Mouse (Mus musculus): ENCODE data around the gene Ankrd13d. TPM values are rescaled to one million over a fixed set of nuclear protein-coding genes. Genes with fewer than 3 reads are reported as not detected.

Gene Ankrd13d
- polyA plus RNA-seq, 2 experiments = 11.5 to 25.2 TPM

DNA sequence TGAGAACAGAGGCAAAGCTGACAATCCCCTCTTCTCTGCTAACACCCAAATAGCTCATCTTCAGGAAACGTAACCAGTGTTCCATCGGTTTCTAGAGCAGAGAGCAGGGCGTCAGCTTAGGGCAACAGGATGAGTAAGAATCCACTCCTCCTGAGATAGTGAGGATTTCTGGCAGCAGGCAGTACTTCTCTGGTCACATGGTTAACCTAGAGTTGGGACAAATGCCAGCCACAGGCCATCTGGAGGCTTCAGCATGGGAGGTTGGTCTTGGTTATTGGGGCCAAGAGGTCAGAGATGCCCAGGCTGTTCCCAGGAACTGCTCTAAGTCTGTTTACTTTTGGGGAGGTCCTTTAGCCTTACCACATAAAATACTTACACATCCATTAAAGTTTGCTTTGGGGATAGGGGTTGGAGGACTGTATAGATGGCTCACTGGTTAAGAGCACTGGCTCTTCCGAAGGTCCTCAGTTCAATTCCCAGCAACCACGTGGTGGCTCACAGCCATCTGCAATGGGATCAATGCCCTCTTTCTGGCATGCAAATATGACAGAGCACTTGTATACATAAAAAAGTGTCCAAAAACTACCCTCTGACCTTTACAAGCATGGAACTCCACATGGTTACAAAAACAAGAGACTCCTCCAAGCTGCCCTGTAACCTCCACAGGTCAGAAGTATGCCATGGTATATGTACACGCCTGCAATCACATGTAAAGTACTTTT lies 32.4 kb upstream of the Ankrd13d start:
- H3K4me2 ChIP-seq (replicated peaks; ENCODE audit: low read depth, low read length, severe bottlenecking) = no peak overlapping the region
- H3K4me3 ChIP-seq (replicated peaks; ENCODE audit: low read length) = no peak overlapping the region
- 73% methylated on average over 6 of the region's 6 CpGs for WGBS
- ATAC-seq (ENCODE audit: low FRiP score, low read depth) (no peak), DNase-seq (ENCODE audit: low spot score) (no peak)
- H3K9ac ChIP-seq (ENCODE audit: low read depth, low read length, severe bottlenecking) = no peak overlapping the region
- no peak for TF ChIP-seq POLR2A (IDR thresholded peaks at IDR 0.05; ENCODE audit: borderline replicate concordance, extremely low read depth, insufficient read depth, insufficient read length)
- H3K9me3 ChIP-seq (ENCODE audit: control insufficient read depth, low read length) = no peaks in the 10 kb centered on the region
- H3K27me3 ChIP-seq (ENCODE audit: control insufficient read depth, insufficient read depth, low read length) = no peaks in the 10 kb centered on the region
- H3K4me1 ChIP-seq (ENCODE audit: control insufficient read depth, insufficient read depth, low read length) = no peaks in the 10 kb centered on the region
- no peak overlapping the region for H3K27ac ChIP-seq (replicated peaks; ENCODE audit: low read depth, low read length)
- peaks cover 61% of the 10 kb centered on the region for H3K36me3 ChIP-seq (ENCODE audit: control insufficient read depth, insufficient read depth, low read length)

DNA sequence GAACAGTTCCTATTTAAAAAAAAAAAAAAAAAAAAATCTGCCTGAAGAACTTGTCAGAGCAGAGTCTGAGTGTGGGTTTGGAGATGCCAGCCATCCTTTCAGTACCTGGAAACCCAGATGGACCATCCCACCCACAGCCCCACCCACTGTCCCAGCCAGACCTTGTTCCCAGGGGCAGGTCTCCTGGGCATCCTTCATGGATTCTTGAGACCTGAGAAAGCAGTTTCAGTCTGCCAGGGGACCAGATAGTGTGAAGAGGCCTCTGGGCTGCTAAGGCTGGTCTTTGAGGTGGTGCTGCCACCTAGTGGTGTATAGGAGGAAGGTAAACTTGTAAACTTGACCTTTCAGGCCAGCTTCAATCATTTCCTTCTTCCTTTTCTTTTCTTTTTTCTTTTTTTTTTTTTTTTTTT lies 26.8 kb upstream of the Ankrd13d start:
- ATAC-seq (ENCODE audit: low FRiP score, low read depth) = 0 out of 2 replicates have a peak, but pooled peaks have one; percentile 25
- no peak for TF ChIP-seq POLR2A (IDR thresholded peaks at IDR 0.05; ENCODE audit: borderline replicate concordance, extremely low read depth, insufficient read depth, insufficient read length)
- DNase-seq (ENCODE audit: low spot score) = peak; percentile 88

DNA sequence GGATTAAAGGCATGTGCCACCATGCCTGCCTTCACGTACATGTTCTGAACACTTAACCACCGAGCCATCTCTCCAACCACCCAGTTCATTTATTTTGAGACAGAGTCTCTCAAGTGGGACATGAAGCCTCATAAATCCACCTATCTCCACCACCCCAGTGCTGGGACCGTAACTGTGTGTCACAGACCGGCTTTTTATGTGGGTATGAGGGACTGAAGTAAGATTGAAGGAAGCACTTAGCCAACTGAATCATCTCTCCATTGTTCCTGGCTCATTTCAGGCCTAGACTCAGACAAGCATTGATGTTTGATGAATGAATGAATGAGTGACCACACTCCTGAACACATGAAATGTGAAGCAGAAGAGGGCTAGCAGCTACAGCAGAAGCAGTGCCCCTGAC lies 26.4 kb upstream of the Ankrd13d start:
- Histone ChIP-seq H3K27me3 (ENCODE audit: control insufficient read depth, insufficient read depth, low read length) (no peaks in the 10 kb centered on the region), H3K36me3 (ENCODE audit: control insufficient read depth, insufficient read depth, low read length) (peaks cover 7% of the 10 kb centered on the region), H3K9me3 (ENCODE audit: control insufficient read depth, low read length) (no peaks in the 10 kb centered on the region), H3K4me2 (replicated peaks; ENCODE audit: low read depth, low read length, severe bottlenecking) (no peak overlapping the region), H3K4me3 (replicated peaks; ENCODE audit: low read length) (no peak overlapping the region), H3K9ac (ENCODE audit: low read depth, low read length, severe bottlenecking) (no peak overlapping the region), H3K4me1 (ENCODE audit: control insufficient read depth, insufficient read depth, low read length) (peaks cover 14% of the 10 kb centered on the region), H3K27ac (replicated peaks; ENCODE audit: low read depth, low read length) (no peak overlapping the region)
- no peak for TF ChIP-seq POLR2A (IDR thresholded peaks at IDR 0.05; ENCODE audit: borderline replicate concordance, extremely low read depth, insufficient read depth, insufficient read length)
- WGBS = 91% methylated on average over 4 of the region's 4 CpGs
- DNase-seq (ENCODE audit: low spot score) (no peak), ATAC-seq (ENCODE audit: low FRiP score, low read depth) (no peak)

More for the DNA sequence above, 26.8 kb upstream of the Ankrd13d start:
- Histone ChIP-seq H3K9ac (ENCODE audit: low read depth, low read length, severe bottlenecking) (no peak overlapping the region), H3K4me2 (replicated peaks; ENCODE audit: low read depth, low read length, severe bottlenecking) (no peak overlapping the region), H3K4me3 (replicated peaks; ENCODE audit: low read length) (no peak overlapping the region), H3K4me1 (ENCODE audit: control insufficient read depth, insufficient read depth, low read length) (peaks cover 10% of the 10 kb centered on the region; the same call in 1 of the 2 replicates), H3K27ac (replicated peaks; ENCODE audit: low read depth, low read length) (no peak overlapping the region), H3K9me3 (ENCODE audit: control insufficient read depth, low read length) (no peaks in the 10 kb centered on the region), H3K36me3 (ENCODE audit: control insufficient read depth, insufficient read depth, low read length) (peaks cover 10% of the 10 kb centered on the region), H3K27me3 (ENCODE audit: control insufficient read depth, insufficient read depth, low read length) (no peaks in the 10 kb centered on the region)

DNA sequence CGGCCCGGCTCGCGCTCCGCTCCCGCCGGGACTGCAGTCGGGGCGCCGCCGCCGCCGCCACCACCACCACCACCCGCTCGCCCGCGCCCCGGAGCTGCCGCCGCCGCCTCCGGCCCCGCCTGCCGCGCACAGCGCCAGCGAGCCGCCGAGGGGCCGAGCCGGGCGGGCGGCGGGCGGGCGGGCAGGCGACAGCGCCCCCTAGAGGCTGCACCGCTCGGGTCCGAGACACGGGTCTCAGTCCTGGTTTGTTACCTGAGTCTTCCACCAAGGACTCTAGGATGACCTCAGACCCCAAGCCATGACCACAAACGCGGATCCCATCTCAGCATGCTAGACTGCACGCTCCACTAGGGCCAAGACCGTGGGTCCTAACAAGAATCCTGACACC lies 23.2 kb upstream of the Ankrd13d start, which contains the start of gene Grk2:
Grk2 (minus strand) TSS at position 33 of the 388 bp plus-strand sequence.
- Histone ChIP-seq H3K4me3 (replicated peaks; ENCODE audit: low read length) (peak within 1 kb of the TSS; percentile 97), H3K27me3 (ENCODE audit: control insufficient read depth, insufficient read depth, low read length) (no peaks in the 10 kb centered on the region), H3K4me2 (replicated peaks; ENCODE audit: low read depth, low read length, severe bottlenecking) (peak within 1 kb of the TSS; percentile 85), H3K9ac (ENCODE audit: low read depth, low read length, severe bottlenecking) (peak within 1 kb of the TSS; percentile 92), H3K4me1 (ENCODE audit: control insufficient read depth, insufficient read depth, low read length) (peaks cover 45% of the 10 kb centered on the region), H3K9me3 (ENCODE audit: control insufficient read depth, low read length) (no peaks in the 10 kb centered on the region), H3K36me3 (ENCODE audit: control insufficient read depth, insufficient read depth, low read length) (no peaks in the 10 kb centered on the region), H3K27ac (replicated peaks; ENCODE audit: low read depth, low read length) (peak within 1 kb of the TSS; percentile 85)
- peak; percentile 60 for DNase-seq (ENCODE audit: low spot score)
- TF ChIP-seq POLR2A (IDR thresholded peaks at IDR 0.05; ENCODE audit: borderline replicate concordance, extremely low read depth, insufficient read depth, insufficient read length) = no peak
- peak; percentile 79 for ATAC-seq (ENCODE audit: low FRiP score, low read depth)
- under 1% methylated on average over 16 of the region's 46 CpGs for WGBS

DNA sequence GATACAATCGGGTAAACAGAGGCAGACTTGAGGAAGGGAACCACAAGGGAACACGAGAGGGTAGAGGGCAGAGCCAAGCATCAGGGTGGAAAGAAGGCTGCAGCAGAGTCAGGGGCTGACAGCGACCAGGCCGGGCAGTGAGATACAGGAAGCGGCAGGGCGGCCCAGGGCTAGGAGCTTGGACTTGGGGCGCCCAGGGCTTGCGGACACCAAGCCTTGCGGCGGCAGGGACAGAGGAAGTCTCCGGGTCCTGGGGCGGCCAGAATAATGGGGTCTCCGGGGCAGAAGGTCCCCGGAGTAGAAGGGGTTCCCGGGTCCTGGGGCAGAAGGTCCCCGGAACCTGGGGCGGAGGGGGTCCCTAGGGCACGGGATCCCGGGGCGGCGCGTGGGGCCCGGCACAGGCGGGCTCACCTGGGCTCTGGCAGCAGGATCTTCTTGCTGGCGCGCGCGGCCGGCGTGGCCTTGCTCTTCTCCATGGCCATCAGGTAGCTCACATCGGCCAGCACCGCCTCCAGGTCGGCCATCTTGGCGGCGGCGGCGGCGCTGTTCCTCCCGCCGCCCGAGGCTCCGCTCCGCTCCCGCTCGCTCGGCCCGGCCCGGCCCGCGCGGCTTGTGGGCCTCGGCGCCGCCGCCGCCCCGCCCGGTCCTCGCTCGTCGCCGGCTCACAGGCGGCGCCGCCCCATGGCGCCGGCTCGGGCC lies 22.7 kb upstream of the Ankrd13d start:
- Histone ChIP-seq H3K27ac (replicated peaks; ENCODE audit: low read depth, low read length) (peak overlapping the region; percentile 85), H3K4me3 (replicated peaks; ENCODE audit: low read length) (peak overlapping the region; percentile 97), H3K9ac (ENCODE audit: low read depth, low read length, severe bottlenecking) (peak overlapping the region; percentile 92), H3K4me2 (replicated peaks; ENCODE audit: low read depth, low read length, severe bottlenecking) (peak overlapping the region; percentile 85), H3K4me1 (ENCODE audit: control insufficient read depth, insufficient read depth, low read length) (peaks cover 51% of the 10 kb centered on the region), H3K9me3 (ENCODE audit: control insufficient read depth, low read length) (no peaks in the 10 kb centered on the region), H3K36me3 (ENCODE audit: control insufficient read depth, insufficient read depth, low read length) (no peaks in the 10 kb centered on the region), H3K27me3 (ENCODE audit: control insufficient read depth, insufficient read depth, low read length) (no peaks in the 10 kb centered on the region)
- TF ChIP-seq POLR2A (IDR thresholded peaks at IDR 0.05; ENCODE audit: borderline replicate concordance, extremely low read depth, insufficient read depth, insufficient read length) = no peak
- under 1% methylated on average over 47 of the region's 68 CpGs for WGBS
- DNase-seq (ENCODE audit: low spot score) = no peak
- peak; percentile 56 for ATAC-seq (ENCODE audit: low FRiP score, low read depth)

Measured in limb, embryonic 14.5 days (tissue).